Mouse (Mus musculus) myocyte (in vitro differentiated cells): ENCODE results near the gene Bin2. TPM values are rescaled to one million over a fixed set of nuclear protein-coding genes. Genes with fewer than 3 reads are reported as not detected.

Source experiments
- H3K27me3 ChIP-seq: one replicate; pipeline ENCODE4 v1.6.1; 2011; ENCODE audit not compliant: control insufficient read depth, insufficient read depth, insufficient read length
- H3K36me3 ChIP-seq: one replicate; pipeline ENCODE4 v1.6.1; 2011; ENCODE audit not compliant: control insufficient read depth, insufficient read depth
- H3K4me2 ChIP-seq: one replicate; pipeline ENCODE4 v1.6.1; 2011; ENCODE audit warnings: low read depth, control low read depth
- H3K4me3 ChIP-seq: one replicate; pipeline ENCODE4 v1.5.1; 2011; ENCODE audit warnings: mild to moderate bottlenecking, control low read depth, moderate library complexity
- H3K79me2 ChIP-seq: one replicate; pipeline ENCODE4 v1.6.1; 2011; ENCODE audit not compliant: control insufficient read depth, insufficient read depth
- H3ac ChIP-seq: one replicate; pipeline ENCODE4 v1.6.1; 2011; ENCODE audit not compliant: control insufficient read depth, insufficient read length
- CEBPB ChIP-seq: IDR thresholded peaks from 2 replicates; pipeline ENCODE4 v1.6.1; 2011; ENCODE audit warnings: mild to moderate bottlenecking, moderate library complexity; ENCODE audit not compliant: poor library complexity, insufficient read depth, severe bottlenecking
- E2F4 ChIP-seq: IDR thresholded peaks from one replicate; pipeline ENCODE4 v1.6.1; 2011; ENCODE audit warnings: mild to moderate bottlenecking, control low read depth, moderate library complexity; ENCODE audit not compliant: insufficient read depth
- MAX ChIP-seq: IDR thresholded peaks from one replicate; pipeline ENCODE4 v1.6.1; 2011; ENCODE audit warnings: low read depth, mild to moderate bottlenecking, control low read depth
- MYOD1 ChIP-seq, 3 experiments: IDR thresholded peaks; one replicate each; pipeline ENCODE4 v1.6.1; 2011; ENCODE audit warnings: control low read depth in 2 of 3, low read depth in 2 of 3, mild to moderate bottlenecking in 2 of 3, moderate library complexity in 1 of 3; ENCODE audit not compliant: insufficient read length in 2 of 3, control insufficient read depth in 1 of 3
- MYOG ChIP-seq, 3 experiments: IDR thresholded peaks; one replicate each; pipeline ENCODE4 v1.6.1; 2011; ENCODE audit warnings: control low read depth in 2 of 3, low read depth in 2 of 3, mild to moderate bottlenecking in 2 of 3; ENCODE audit not compliant: insufficient read length in 2 of 3, control insufficient read depth in 1 of 3, insufficient read depth in 1 of 3
- POLR2A ChIP-seq: IDR thresholded peaks from one replicate; pipeline ENCODE4 v1.6.1; 2011; ENCODE audit warnings: low read depth, mild to moderate bottlenecking, control low read depth, moderate library complexity; ENCODE audit not compliant: insufficient read length
- POLR2AphosphoS2 ChIP-seq: IDR thresholded peaks from one replicate; pipeline ENCODE4 v1.6.1; 2011; ENCODE audit warnings: low read depth, control low read depth; ENCODE audit not compliant: insufficient read length
- REST ChIP-seq: IDR thresholded peaks from one replicate; pipeline ENCODE4 v1.6.1; 2011; ENCODE audit warnings: mild to moderate bottlenecking, control low read depth, moderate library complexity; ENCODE audit not compliant: insufficient read depth, insufficient read length
- SRF ChIP-seq: IDR thresholded peaks from one replicate; pipeline ENCODE4 v1.6.1; 2011; ENCODE audit warnings: low read depth; ENCODE audit not compliant: control insufficient read depth, insufficient read length
- TCF12 ChIP-seq: IDR thresholded peaks from one replicate; pipeline ENCODE4 v1.6.1; 2011; ENCODE audit warnings: mild to moderate bottlenecking, control low read depth; ENCODE audit not compliant: poor library complexity, insufficient read depth, severe bottlenecking
- TCF3 ChIP-seq: IDR thresholded peaks from one replicate; pipeline ENCODE4 v1.6.1; 2011; ENCODE audit warnings: low read depth, control low read depth; ENCODE audit not compliant: insufficient read length
- USF1 ChIP-seq: IDR thresholded peaks from one replicate; pipeline ENCODE4 v1.6.1; 2011; ENCODE audit warnings: low read depth, mild to moderate bottlenecking, control low read depth, moderate library complexity
- polyA plus RNA-seq: library from polyadenylated mRNA; unstranded; fragments of >200 nt; fragmentation: generic; extraction: Trizol; gene quantifications from one replicate; pipeline ENCODE4 v1.2.1, GENCODE M21; 2012; ENCODE audit warnings: missing spikeins

The Bin2 gene
- polyA plus RNA-seq, 1 experiment = not detected

DNA sequence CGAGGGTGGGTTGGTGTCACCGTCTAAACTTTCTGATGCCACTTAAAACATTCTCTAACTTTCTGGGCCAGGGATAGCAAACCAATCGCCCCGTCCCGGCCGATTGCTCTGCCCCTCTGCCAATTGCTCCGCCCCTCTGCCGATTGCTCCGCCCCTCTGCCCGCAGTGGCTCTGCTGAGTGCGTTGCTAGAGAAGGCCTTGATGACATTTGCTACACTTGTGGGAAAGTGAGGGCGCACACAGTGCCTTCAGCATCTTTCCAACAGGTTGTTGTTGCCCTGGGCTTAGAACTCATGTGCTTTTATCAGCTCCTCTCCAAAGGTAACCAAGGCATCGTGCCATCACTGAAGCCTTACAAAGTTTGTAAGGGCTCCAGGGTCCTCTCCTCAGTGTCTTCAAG, 15.9 kb upstream of the Bin2 start:
- no peaks in the 10 kb centered on the region for H3K36me3 ChIP-seq
- H3ac ChIP-seq = no peak overlapping the region
- no peaks in the 10 kb centered on the region for H3K27me3 ChIP-seq
- H3K79me2 ChIP-seq = no peaks in the 10 kb centered on the region
- TF ChIP-seq SRF (no peak), TCF3 (no peak), TCF12 (no peak), REST (no peak), MAX (no peak), CEBPB (no peak), MYOD1 (IDR thresholded peaks at IDR 0.05; ENCODE audit: control insufficient read depth in 1 of 3, insufficient read length in 2 of 3, low read depth in 2 of 3) (no peak), USF1 (no peak)
- no peak overlapping the region for H3K4me2 ChIP-seq
- H3K4me3 ChIP-seq = no peak overlapping the region

GRCm38 (mm10) chr15:100684450-100684849, 15.1 kb upstream of the Bin2 start:
- H3K36me3 ChIP-seq = no peaks in the 10 kb centered on the region
- no peaks in the 10 kb centered on the region for H3K27me3 ChIP-seq
- H3K4me3 ChIP-seq = no peak overlapping the region
- H3K4me2 ChIP-seq = no peak overlapping the region
- TF ChIP-seq MYOD1 (IDR thresholded peaks at IDR 0.05; ENCODE audit: control insufficient read depth in 1 of 3, insufficient read length in 2 of 3, low read depth in 2 of 3) (no peak), POLR2A (no peak), MYOG (IDR thresholded peaks at IDR 0.05; ENCODE audit: control insufficient read depth in 1 of 3, insufficient read depth in 1 of 3, insufficient read length in 2 of 3, low read depth in 2 of 3) (no peak)
- no peak overlapping the region for H3ac ChIP-seq
- H3K79me2 ChIP-seq = no peaks in the 10 kb centered on the region

DNA sequence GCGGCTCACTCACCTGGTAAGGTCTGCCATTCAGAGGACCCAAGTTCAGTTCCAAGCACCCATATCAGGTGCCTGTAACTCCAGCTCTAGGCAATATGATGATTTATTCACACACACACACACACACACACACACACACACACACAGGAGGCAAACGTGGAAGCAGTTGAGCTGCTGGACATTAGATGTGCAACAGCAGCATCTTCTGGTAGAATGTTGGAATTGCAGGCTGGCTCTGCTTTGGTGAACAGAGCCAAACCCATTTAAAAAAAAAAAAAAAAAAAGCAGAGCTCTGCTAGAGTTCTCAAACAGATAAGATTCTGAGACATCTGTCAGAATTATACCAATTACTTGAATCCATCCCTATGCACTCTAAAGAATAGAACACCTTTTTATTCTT, 13.7 kb upstream of the Bin2 start:
- H3ac ChIP-seq = no peak overlapping the region
- no peaks in the 10 kb centered on the region for H3K27me3 ChIP-seq
- H3K36me3 ChIP-seq = no peaks in the 10 kb centered on the region
- no peak overlapping the region for H3K4me3 ChIP-seq
- H3K4me2 ChIP-seq = no peak overlapping the region
- no peaks in the 10 kb centered on the region for H3K79me2 ChIP-seq
- TF ChIP-seq MYOD1 (IDR thresholded peaks at IDR 0.05; ENCODE audit: control insufficient read depth in 1 of 3, insufficient read length in 2 of 3, low read depth in 2 of 3) (peak in 1 of 3 experiments; percentile 2), SRF (no peak), TCF12 (no peak)

- Histone ChIP-seq H3K27me3 (no peaks in the 10 kb centered on the region), H3K4me3 (no peak overlapping the region), H3K79me2 (no peaks in the 10 kb centered on the region), H3K4me2 (no peak overlapping the region), H3K36me3 (no peaks in the 10 kb centered on the region), H3ac (no peak overlapping the region)
- TF ChIP-seq POLR2AphosphoS2 (no peak), POLR2A (no peak), MAX (no peak), TCF3 (no peak), MYOG (IDR thresholded peaks at IDR 0.05; ENCODE audit: control insufficient read depth in 1 of 3, insufficient read depth in 1 of 3, insufficient read length in 2 of 3, low read depth in 2 of 3) (no peak), E2F4 (no peak), USF1 (no peak), CEBPB (no peak), REST (no peak), TCF12 (no peak), MYOD1 (IDR thresholded peaks at IDR 0.05; ENCODE audit: control insufficient read depth in 1 of 3, insufficient read length in 2 of 3, low read depth in 2 of 3) (no peak), SRF (no peak)
These were observed 12.4 kb upstream of the Bin2 start for GRCm38 (mm10) chr15:100681770-100682169.

- H3ac ChIP-seq = no peak overlapping the region
- no peaks in the 10 kb centered on the region for H3K27me3 ChIP-seq
- no peaks in the 10 kb centered on the region for H3K79me2 ChIP-seq
- no peak for TF ChIP-seq SRF
- no peak for TF ChIP-seq POLR2A
- TF ChIP-seq MAX = no peak
- no peak for TF ChIP-seq MYOG (IDR thresholded peaks at IDR 0.05; ENCODE audit: control insufficient read depth in 1 of 3, insufficient read depth in 1 of 3, insufficient read length in 2 of 3, low read depth in 2 of 3)
- no peak for TF ChIP-seq MYOD1 (IDR thresholded peaks at IDR 0.05; ENCODE audit: control insufficient read depth in 1 of 3, insufficient read length in 2 of 3, low read depth in 2 of 3)
- TF ChIP-seq REST = no peak
- TF ChIP-seq POLR2AphosphoS2 = no peak
- TF ChIP-seq TCF12 = no peak
- no peak for TF ChIP-seq E2F4
- no peak for TF ChIP-seq TCF3
- no peak for TF ChIP-seq USF1
- no peak for TF ChIP-seq CEBPB
- no peak overlapping the region for H3K4me2 ChIP-seq
- no peak overlapping the region for H3K4me3 ChIP-seq
- H3K36me3 ChIP-seq = no peaks in the 10 kb centered on the region
These were observed 11.0 kb upstream of the Bin2 start for GRCm38 (mm10) chr15:100680381-100680780.
